Mouse (Mus musculus) cerebellum, adult 9-11 months (tissue): ENCODE results near the gene Bcar1.

Experiments used
- DNase-seq: peaks from one replicate; pipeline ENCODE4 v3.0.0; 2022

Bcar1 gene

DNA sequence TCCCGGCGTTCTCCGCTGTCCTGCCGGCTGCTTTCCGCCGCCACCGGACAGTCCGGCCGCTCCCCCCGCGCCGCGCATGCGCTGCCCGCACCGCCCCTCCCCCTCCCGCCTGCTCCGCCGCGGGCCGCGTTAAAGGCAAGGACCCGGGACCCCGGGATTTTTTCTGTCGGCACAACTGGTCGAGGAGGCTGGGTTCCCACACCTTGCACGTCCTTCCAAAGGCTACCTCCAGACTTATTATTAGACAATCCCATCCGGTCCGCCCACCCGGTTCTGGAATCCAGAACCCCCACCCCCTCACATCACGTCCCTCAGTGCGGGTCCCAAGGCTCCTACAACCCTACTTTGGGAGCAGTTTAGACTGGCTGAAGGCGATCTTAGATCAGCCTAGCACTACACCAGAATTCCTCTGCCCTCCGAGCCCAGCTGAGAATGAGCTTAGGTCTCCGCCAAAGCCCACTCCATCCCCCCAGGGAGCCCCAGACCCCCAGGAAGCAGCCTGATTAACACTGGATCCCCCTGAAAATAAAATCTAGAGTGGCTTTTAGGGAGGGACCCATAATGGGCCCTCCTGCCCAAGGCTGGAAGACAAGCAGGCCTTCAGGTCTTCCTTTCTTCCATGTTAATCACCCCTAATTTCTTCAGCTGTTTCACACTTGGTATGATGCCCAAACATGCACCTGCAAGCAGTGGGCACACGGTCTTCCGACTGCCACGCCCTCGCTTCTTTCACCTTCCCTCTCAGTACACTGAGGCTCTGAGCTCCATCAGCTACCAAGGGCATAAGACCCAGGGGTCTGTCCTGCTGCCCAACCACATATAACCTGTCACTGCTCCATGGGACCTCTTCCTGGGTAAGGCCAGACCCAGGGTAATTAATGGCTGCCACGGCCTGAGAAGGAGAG lies at the start of gene Bcar1:
Gene Bcar1 (minus strand): TSS at position 18 of the 905 bp plus-strand sequence.
- peak; percentile 84 for DNase-seq

GRCm38 (mm10) chr8:111789639-111790038 lies 46.0 kb upstream of the Bcar1 start:
- DNase-seq = no peak

DNA sequence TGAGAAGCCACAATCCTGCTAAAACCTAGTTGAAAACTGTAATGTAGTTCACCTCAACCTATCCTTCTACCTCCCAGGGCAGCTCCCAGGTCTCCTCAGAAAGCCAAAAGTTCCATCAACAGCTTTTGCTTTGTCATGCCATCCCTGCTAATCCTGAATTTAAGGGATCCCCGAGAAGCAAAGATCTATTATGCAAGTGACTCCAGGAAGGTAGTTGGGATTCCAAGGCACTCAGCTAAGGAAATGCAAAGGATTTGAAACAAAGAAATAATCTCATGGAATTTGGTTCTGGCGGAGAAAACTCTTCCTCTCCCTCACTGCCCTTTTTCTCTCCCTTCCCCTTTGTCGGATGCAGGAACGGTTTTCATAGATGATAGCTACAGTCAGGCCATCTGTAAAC lies 45.6 kb upstream of the Bcar1 start:
- no peak for DNase-seq

DNA sequence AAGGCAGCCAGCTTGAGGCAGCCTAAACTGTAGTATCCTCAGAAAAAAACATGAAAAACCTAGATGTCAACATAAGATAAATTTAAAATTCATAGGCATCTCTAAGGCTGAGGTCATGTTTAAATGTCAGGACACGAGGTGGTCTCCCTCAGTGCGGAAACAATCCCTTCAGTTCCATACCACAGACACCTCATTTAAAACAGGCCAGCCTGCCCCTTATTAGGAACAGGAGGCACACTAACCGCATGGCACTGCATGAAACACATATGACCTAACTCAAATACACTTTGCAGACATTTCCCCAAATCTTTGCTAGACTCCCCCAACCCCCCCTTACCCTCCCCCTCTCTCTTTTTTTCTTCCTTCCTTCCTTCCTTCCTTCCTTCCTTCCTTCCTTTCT lies 44.9 kb upstream of the Bcar1 start:
- no peak for DNase-seq

DNA sequence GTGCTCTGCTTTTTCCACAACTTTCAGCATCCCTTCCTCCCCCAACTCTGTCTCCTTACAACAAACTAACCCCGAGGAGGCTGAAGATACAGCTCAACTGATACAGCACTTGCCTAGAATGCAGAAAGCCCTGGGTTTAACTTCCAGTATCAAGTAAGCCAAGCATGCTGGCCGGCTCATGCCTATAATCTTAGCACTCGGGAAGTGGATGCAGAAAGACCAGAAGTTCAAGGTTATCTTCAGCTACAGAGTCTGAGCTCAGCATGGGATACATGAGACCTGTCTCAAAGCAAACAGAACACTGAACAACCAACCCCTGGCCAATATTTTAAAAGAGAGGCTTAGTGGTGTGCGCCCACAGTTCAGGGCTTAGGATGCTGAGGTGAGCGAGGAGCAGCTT lies 44.5 kb upstream of the Bcar1 start:
- DNase-seq = no peak

DNA sequence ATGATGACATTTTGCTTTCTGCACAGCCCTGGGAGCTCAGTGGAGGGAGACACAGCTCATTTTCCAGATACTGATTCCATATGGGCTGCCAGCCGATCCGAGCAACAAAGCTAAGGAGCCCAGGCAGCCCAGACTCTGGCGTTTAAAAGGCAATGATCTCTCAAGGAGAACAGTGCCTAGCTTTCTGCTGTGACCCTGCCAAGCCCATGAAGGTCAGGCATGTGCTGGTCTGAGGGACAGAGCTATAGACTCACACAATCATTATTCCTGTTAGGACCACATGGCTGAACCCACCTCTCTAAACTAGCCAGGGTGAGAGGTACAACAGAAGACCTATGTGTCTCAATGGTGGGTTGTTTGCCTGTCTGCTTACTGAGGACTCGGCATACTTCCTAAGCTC lies 44.1 kb upstream of the Bcar1 start:
- DNase-seq = no peak

- DNase-seq = no peak
Measured at GRCm38 (mm10) chr8:111786701-111787588, 43.3 kb upstream of the Bcar1 start.

DNA sequence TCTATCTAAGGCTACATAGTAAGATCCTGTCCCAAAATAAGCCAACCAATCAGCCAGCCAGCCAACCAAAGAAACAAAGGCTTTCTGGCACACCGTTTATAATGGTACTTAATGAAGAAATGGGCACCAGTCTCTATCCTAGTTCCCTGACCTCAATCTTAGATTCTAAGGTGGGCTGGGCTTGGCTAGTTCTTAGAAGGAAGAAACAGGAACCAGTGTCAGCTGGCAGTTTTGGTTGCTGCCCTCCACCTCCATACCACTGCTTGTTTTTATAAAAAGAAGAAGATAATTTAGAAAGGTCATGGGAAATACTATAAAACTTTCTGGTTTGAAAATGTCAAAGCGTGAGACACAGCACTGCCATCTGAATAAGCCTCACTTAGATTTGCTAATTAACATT lies 42.5 kb upstream of the Bcar1 start:
- DNase-seq = no peak

- DNase-seq = no peak
Measured at GRCm38 (mm10) chr8:111782671-111783394, 39.2 kb upstream of the Bcar1 start.

DNA sequence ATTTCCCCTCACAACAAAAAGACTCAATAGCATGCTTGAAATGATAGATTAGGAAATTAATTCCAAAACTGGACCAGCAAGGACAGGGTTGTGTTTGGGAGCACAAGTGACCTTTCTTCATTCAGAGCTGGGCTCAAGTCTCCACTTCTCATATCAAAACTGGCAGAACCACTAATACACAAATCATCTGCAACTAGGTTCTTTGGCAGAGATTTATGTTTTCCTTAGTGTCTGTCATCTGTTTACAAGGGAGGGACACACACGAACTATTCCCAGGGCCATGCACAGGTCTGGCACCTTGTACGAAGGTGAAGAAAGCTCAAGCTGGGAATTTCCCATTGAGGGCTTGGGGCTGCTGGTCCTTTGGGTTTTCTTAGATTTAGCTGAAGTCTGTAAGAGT lies 38.6 kb upstream of the Bcar1 start:
- DNase-seq = no peak

DNA sequence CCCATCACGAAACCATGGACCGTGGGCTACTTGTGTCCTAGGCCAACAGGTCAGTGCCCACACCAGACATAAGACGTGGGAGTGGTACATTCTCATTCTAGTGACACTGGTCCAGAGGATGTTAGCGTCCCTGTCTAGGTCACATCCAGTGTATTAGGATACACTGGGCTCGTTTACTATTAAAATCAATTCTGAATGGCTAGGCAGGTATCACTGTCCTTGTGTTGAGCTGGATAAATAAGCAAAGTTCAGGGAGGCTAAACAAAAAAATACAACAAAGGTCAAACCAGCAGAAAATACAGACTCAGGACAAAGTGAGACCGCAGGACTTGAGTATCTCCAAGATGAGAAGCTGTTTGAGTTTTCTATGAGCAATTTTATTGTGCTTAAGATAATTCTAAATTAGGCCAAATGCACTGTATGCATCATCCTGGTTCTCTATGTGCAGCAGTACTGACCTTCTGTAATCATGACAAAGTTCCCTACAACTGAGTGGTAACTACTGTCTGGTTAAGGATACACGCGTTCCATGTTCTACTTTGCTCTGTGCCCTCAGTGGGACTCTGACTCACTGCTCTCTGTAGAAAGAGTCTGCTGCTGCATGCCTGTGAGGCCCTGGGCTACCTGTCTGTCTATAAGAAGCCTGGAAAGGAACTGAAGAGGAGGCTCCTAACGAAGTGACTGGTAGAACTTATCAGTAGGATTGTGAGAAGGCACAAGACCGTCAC lies 37.3 kb upstream of the Bcar1 start:
- DNase-seq = no peak

DNA sequence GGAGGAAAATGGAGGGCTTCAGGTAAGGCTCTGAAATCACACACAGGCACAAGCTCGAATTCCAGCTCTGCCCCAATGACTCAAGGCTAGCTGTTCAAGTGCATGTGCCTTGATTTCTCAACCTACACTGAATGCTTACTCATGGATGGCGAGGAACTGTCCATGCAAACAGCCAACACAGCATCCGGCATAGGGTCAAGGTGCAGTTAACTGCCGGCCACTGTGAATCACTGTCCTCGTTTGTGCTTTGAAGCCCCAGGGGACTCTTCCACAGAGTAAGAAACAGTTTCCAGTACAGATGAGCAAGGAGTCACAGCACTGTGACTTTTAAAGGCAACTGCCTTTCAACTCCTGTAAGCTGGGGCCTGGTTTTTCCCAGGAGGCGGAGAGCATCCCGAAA lies 36.1 kb upstream of the Bcar1 start:
- no peak for DNase-seq

GRCm38 (mm10) chr8:111778801-111779200 lies 35.2 kb upstream of the Bcar1 start:
- DNase-seq = no peak

DNA sequence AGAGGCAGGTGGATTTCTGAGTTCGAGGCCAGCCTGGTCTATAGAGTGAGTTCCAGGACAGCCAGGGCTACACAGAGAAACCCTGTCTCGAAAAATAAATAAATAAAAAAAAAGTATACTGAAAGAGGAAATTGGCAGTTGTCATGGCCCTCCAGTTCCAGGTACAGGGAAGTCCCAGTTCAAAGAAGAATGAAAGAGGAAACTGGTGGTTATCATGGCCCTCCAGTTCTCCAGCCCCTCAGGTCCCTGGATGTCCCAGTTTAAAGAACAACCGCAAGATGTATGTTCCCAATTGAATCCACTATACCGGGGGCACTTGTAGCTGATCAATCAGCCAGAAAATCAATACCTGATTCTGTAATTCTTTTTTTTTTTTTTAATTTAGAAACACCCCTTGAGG lies 32.9 kb upstream of the Bcar1 start:
- no peak for DNase-seq

- DNase-seq = no peak
Measured at GRCm38 (mm10) chr8:111775766-111776165, 32.2 kb upstream of the Bcar1 start.

DNA sequence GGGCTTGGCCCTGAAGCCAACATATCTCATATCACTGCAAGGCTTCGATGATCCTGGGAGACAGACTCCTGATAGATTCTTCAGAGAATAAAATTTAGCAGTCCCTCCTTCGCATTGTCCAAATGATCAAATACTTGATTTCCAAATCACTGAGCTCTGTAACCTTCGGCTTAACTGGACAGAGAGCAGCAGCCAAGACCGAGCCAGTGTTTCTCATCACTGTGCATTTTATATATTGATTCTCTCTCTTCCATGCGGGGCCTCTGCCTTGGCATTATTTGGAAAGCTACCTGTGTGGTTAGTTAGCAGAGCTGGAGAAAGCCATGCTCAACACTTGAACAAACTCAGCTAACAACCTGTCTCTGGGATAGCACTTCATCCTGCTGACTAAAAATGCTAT lies 29.9 kb upstream of the Bcar1 start:
- no peak for DNase-seq

GRCm38 (mm10) chr8:111773057-111773456 lies 29.4 kb upstream of the Bcar1 start:
- DNase-seq = no peak

DNA sequence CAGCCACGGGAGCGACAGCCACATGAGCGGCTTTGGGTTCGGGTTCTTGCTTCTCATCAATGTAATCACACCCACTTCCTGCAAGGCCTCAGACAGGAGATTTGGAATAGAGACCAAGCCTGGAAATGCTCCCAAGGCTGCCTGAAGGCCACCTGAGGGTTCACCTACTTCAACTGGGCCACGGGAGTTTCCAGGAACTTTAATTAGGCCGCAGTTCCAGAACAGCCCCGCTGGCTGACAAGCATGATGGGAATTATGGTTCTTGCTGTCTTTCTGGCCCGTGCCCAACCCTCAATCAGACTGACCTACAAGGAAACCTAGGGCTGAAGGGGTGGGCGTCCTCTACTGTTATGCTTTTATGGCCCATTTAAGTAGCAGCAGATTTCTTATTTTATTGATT lies 28.5 kb upstream of the Bcar1 start:
- DNase-seq = peak; percentile 34

DNA sequence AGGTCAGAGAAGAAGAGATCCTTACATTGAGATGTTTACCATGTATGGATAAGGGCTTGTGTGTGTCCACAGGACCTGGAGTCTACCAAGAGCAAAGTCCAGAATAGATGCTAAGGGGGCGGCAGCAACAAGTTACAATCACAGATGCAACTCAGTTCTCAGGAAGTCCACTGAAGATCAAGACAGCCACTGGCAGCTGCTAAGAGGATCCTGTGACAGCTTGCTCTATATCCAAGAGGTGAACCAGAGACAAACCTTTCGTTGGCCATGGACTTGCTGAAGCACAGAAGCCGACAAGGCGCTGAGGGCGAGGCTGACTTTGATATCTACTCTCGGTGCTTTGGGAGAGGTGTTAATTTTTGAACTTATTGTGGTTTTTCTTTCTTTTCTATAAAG lies 28.0 kb upstream of the Bcar1 start:
- DNase-seq = no peak

GRCm38 (mm10) chr8:111770958-111771624 lies 27.5 kb upstream of the Bcar1 start:
- DNase-seq = peak; percentile 38

DNA sequence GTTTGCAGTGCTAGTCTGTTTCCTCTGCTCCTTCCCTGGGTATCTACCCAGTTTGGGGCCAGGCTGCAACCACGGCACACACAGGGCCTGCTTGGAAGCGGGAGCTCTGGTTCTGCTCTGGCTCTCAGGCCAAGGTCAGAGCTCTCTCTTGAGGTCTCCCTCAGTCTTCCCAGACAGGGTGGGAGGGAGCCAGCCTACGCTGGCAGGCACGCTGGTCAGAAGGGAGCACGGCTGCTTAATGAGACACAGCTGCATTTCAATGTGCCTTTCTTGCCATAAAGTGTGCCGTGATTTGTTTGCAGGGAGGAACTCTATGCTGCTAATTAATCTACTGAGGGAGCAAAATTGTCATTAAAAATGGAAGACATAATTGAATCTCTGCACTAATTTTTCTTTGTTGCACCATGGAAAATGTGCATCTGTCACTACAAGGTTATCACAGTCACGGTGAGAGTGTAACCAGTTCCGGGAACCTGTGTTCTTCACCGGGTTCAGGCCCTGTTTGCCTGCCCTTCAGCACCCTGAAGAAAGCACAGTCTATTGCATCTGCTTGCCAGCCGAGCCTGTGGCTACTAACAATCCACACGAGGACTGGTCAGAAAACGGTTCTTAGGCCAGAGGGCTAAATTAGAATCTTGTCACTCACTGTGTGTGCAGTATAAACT lies 26.3 kb upstream of the Bcar1 start:
- DNase-seq = no peak
